Mouse (Mus musculus): ENCODE data around the gene Dop1b. TPM values are rescaled to one million over a fixed set of nuclear protein-coding genes. Genes with fewer than 3 reads are reported as not detected.

The Dop1b gene
- 4.2 TPM for polyA plus RNA-seq (2014; fragmentation: Illumina TruSeq; extraction: RNeasy Lipid Tissue Mini Kit (QIAGEN cat#74804); ENCODE audit: low read depth, low replicate concordance)

DNA sequence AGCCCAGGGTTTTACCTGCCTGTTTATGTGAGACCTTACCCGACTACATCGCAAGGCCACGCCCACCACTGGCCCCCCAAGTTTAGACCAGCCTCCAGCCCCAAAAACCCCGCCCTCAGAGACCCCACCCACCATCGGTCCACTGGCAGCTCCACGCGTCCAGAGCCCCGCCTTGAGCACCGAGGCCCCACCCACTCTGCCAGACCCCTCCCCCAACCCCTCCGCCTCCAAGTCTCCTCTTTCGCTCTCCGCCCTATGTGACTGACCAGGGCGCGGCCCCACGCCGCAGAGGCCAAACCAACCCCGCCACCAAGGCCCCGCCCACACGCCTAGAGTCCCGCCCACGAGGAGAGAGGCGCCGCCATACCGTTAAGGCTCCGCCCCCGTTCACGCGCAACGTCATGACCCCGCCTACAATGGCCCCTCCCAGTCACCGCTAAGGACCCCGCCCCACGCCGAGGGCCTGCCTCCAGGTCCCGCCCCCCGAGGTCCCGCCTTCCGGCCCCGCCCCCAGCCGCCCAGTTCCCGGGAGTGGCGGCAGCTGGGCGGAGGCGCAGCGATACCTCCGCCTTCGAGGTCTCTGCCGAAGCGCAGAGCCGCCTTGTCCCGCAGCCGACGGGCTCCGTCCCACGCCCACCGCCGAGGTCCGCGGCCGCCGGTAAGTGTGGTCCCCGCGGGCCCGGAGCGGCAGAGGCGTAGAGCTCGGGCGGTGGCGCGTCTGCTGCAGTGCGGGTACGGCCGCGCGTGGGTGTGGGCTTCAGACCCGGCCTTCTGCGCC lies at the start of gene Dop1b:
Gene Dop1b, plus strand, starts transcription at position 494 of the 778 bp plus-strand sequence.

DNA sequence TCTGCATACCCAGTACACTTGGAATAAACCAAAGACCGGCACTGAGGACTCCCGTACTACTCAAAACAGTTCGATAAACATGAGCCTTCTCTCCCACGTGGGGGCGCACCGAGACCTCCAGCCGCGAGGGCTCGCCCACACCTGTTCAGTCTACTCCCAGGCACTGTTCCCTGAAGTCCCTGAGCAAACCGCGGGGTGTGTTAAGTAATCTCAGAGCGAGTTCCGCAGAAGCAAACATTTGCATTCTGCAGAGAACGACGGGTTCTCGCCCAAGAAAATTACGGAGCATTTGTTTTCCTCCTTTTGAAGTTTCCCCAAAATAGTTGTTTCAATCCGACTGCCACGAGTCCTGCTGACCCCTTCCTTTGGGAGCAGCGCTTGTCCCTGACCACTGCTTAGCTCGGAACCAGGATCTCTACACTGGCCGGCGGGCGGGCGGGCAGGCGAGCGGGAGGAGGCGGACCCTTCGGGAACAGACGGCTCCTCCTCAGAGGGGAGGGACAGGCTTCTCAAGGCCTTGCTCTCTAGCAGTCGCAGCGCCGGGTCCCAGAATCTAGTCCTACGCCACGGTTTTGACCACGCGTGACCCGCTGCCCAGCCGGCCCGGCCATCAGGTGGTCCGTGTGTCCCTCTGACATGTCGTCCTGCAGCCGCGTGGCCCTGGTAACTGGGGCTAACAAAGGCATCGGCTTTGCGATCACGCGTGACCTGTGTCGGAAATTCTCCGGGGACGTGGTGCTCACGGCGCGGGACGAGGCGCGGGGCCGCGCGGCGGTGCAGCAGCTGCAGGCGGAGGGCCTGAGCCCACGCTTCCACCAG lies 28.8 kb upstream of the Dop1b start, which contains the start of gene Cbr3:
Gene Cbr3, plus strand, starts transcription at position 527 of the 819 bp plus-strand sequence.

DNA sequence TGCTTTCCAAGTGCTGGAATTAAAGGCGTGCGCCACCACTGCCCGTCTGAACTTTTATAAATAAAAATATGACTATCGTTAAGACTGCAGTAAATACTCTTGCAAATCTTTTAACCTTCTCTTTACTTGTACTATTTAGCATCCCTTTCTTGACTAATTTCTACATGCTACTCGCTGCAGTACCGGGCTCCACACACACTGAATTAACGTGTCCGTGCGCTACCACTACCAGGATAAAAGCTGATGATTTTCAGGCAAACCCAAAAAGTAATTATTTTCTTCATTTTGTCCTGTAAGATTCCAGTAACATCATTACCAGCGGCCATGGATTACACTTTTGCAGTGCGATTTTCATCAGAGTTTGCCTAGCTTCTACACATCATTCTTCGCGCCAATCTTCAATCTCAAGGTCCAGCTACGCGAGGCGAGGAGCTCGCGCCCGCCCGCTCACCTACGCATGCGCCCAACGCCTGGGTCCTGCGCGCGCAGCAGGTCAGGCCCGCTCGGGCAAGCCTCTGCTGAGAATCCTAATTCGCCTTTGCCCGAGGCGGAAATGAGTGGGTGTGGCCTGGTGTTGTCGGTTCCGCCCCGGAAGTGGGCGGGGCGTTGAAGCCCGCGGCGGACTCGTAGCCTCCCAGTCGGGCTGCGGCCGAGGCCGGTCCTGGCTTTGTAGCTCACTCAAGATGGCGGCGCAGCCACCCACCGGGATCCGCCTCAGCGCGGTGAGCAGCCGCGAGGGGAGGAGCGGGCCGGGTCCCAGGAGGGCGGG lies 120.1 kb downstream of the Dop1b start, which contains the start of gene Morc3:
Gene Morc3, plus strand, starts transcription at position 495 of the 769 bp plus-strand sequence.

Other genes starting within 250 kb of the Dop1b start
- 0.61 TPM for gene Setd4, start 107.8 kb upstream of the Dop1b start, polyA plus RNA-seq (2014; fragmentation: Illumina TruSeq; extraction: RNeasy Lipid Tissue Mini Kit (QIAGEN cat#74804); ENCODE audit: low read depth, low replicate concordance)
- gene Cbr1, start 106.1 kb upstream of the Dop1b start, polyA plus RNA-seq (2014; fragmentation: Illumina TruSeq; extraction: RNeasy Lipid Tissue Mini Kit (QIAGEN cat#74804); ENCODE audit: low read depth, low replicate concordance): 95.2 TPM
- gene Gm5678, start 83.8 kb upstream of the Dop1b start, polyA plus RNA-seq (2014; fragmentation: Illumina TruSeq; extraction: RNeasy Lipid Tissue Mini Kit (QIAGEN cat#74804); ENCODE audit: low read depth, low replicate concordance): not detected
- gene Cbr3, start 28.7 kb upstream of the Dop1b start, polyA plus RNA-seq (2014; fragmentation: Illumina TruSeq; extraction: RNeasy Lipid Tissue Mini Kit (QIAGEN cat#74804); ENCODE audit: low read depth, low replicate concordance): 1.5 TPM
- gene Morc3, start 120.2 kb downstream of the Dop1b start, polyA plus RNA-seq (2014; fragmentation: Illumina TruSeq; extraction: RNeasy Lipid Tissue Mini Kit (QIAGEN cat#74804); ENCODE audit: low read depth, low replicate concordance): 46.5 TPM
- gene Chaf1b, start 172.0 kb downstream of the Dop1b start, polyA plus RNA-seq (2014; fragmentation: Illumina TruSeq; extraction: RNeasy Lipid Tissue Mini Kit (QIAGEN cat#74804); ENCODE audit: low read depth, low replicate concordance): 0.32 TPM

Measured in kidney, adult 10 weeks (tissue).